Mouse (Mus musculus): ENCODE measurements around the gene Cplx3.

The Cplx3 gene

DNA sequence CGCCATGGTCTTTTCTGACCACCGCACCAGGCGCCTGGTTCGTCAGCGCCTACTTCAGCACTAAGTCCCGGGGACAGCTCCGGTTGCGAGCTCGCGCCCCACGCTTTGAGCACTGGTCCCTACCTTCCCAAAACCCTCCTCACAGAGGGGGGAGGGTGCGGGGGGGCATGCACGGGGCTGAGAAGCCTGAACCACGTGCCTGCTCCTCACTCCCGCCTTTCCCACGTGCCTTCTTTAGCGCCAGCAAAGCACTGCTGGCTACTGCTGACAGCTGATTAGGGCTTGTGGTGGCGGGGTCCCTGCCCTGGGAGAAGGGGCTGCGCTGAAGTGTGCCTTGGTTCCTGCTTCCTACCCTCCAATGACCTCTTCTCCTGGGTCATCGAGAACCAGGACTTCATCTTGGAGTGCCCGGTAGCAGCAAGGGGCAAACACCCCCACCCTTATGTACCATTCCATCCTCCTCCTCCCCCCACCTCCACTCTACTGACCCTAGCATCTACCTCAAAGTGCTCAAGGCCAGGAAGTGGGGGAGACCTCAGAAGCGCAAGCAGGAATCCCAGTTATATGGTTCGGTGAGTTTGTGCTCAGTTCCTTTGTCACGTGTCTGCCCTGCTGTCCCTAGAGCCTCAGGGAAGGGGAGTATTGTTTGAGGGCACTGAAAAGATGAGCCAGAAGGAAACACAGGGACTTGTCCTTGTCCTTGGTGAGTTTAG, at the start of gene Cplx3:
TSS of gene Cplx3 (minus strand) at position 143 of the 713 bp plus-strand sequence.
- no peak for DNase-seq (ENCODE audit: extremely low read depth, low read depth, low spot score)

GRCm38 (mm10) chr9:57655749-57656148, 49.7 kb upstream of the Cplx3 start:
- no peak for DNase-seq (ENCODE audit: extremely low read depth, low read depth, low spot score)

DNA sequence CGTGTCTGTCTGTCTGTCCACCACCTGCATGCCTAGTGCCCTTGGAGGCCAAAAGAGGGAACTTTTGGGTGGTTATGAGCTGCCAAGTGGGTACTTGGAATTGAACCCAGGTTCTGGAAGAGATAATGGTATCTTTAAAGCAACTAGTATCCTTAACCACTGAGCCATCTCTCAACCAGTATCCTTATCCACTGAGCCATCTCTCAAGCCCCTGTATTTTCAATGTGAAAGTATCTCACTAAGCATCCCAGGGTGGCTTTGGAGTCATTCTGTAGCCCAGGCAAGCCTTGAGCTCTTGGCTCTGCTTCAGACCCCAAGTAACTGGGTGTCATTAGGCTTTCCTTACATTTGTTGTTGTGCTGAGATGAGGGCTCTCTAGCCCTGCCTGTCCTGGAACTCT, 48.9 kb upstream of the Cplx3 start:
- no peak for DNase-seq (ENCODE audit: extremely low read depth, low read depth, low spot score)

DNA sequence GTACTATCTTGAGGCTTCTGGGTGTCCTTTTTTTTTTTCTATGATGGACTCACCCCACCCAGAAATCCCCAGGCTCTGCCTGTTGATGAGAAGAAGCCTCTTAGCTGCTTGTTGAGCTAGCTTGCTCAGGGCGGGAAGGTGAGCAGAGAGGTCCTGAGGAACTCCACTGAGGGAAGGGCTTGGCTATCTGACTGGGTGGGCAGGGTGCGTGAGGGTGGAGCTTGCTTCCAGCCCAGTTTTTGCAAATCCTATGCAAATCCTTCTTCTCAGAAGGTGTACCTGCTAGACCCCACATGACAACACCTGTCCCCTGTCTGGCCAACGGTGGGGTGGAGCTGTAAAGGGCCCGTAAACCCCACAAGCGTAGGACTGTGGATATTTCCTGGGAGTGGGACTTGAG, 47.2 kb upstream of the Cplx3 start, which contains the start of gene Csk:
TSS of gene Csk (minus strand) at position 349 of the 400 bp plus-strand sequence.
- DNase-seq (ENCODE audit: extremely low read depth, low read depth, low spot score): no peak

DNA sequence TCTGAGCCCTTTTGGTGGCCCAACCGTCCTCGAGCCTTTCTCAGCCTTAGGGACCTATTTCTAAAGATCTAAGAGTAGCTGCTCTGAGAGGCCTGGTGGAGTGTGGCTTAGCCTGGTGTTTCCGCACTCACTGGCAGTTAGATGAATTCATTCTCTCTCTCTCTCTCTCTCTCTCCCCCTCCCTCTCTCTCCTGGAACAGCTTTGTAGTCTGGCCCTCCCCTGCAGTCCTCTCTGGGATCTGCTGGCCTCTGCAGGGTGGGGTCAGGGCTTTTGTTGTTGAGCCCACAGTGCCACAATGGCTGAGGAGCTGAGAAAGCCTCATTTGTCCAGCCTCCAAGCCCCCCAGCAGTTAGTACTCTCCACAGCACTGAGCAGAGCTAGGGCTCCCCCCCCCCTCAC, 46.8 kb upstream of the Cplx3 start:
- no peak for DNase-seq (ENCODE audit: extremely low read depth, low read depth, low spot score)

DNA sequence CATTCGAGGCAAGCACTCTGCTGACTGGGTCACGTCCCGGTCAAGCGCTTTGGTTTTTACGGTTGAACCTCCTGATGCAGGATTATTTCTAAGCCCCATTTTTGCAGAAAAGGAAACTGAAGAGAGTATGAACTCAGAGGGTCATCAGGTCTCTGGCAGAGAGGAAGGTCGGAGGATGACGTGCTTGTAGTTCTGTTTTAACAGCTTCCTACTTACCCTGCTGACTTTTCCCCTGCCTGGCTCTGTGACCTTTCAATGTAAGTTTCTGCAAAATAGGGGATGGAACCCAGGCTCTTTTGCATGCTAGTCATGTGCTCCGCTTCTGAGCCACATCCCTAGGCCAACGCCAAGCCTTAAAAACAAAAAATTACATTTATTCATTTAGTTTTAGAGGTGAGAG, 46.3 kb upstream of the Cplx3 start:
- DNase-seq (ENCODE audit: extremely low read depth, low read depth, low spot score): no peak

DNA sequence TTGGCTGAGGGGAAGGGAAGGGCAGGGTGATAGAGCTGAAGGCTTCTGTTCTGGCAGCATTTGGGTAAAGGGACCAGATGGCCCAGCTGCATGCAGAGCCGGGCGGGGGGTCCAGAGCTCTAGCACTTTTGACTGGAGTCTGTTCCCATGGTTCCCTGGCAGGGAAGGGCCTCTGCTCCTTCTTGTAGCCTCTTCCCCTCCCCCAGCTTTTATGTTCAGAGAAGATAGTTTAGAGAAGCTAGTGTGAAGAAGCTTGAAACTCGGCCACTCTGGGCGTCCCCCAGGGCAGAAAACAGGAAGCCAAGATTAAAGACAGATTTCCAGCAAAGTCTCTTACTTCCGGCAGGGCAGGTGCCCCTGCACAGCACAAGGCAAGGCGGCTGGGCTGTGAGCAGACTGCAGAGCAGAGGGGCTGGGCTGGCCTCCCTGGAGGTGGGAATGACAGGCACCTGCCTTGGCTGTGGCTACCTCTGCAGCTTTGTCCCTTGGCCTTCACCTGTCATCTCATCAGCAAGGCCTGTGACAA, 44.8 kb upstream of the Cplx3 start:
- DNase-seq (ENCODE audit: extremely low read depth, low read depth, low spot score): no peak

GRCm38 (mm10) chr9:57650130-57650785, 44.2 kb upstream of the Cplx3 start:
- DNase-seq (ENCODE audit: extremely low read depth, low read depth, low spot score): no peak

GRCm38 (mm10) chr9:57647286-57648108, 41.4 kb upstream of the Cplx3 start:
- DNase-seq (ENCODE audit: extremely low read depth, low read depth, low spot score): no peak

DNA sequence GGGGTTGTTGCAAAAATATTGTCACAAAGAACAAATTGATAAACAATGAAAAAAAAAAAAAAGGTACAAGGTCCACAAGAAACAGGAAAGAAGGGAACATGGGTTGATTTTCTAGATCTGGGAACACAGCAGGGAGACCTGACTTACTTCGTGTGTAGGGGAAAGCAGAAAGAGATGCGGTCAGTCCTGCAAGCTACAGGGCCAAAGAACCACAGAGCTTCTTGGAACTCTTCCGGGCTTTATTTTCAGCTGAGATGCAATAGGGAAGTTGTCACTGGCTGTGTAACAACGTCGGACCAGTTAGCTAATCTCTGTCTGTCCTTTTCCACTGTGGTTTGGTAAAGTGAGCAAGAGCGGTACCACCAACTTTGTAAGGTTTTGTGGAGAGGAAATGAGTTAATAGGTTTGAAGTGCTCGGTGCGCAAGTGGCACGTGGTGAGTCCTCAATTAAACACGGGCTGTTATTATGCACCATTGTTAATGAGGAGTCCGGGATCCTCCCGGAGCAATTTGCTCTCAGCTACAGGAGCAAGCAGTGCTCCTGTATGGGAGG, 40.5 kb upstream of the Cplx3 start:
- DNase-seq (ENCODE audit: extremely low read depth, low read depth, low spot score): no peak

- no peak for DNase-seq (ENCODE audit: extremely low read depth, low read depth, low spot score)
Measured at GRCm38 (mm10) chr9:57644944-57645893, 39.1 kb upstream of the Cplx3 start.

- DNase-seq (ENCODE audit: extremely low read depth, low read depth, low spot score): no peak
Measured at GRCm38 (mm10) chr9:57644442-57644943, 38.4 kb upstream of the Cplx3 start.

- no peak for DNase-seq (ENCODE audit: extremely low read depth, low read depth, low spot score)
Measured at GRCm38 (mm10) chr9:57643856-57644180, 37.7 kb upstream of the Cplx3 start.

GRCm38 (mm10) chr9:57643169-57643855, 37.2 kb upstream of the Cplx3 start:
- no peak for DNase-seq (ENCODE audit: extremely low read depth, low read depth, low spot score)

DNA sequence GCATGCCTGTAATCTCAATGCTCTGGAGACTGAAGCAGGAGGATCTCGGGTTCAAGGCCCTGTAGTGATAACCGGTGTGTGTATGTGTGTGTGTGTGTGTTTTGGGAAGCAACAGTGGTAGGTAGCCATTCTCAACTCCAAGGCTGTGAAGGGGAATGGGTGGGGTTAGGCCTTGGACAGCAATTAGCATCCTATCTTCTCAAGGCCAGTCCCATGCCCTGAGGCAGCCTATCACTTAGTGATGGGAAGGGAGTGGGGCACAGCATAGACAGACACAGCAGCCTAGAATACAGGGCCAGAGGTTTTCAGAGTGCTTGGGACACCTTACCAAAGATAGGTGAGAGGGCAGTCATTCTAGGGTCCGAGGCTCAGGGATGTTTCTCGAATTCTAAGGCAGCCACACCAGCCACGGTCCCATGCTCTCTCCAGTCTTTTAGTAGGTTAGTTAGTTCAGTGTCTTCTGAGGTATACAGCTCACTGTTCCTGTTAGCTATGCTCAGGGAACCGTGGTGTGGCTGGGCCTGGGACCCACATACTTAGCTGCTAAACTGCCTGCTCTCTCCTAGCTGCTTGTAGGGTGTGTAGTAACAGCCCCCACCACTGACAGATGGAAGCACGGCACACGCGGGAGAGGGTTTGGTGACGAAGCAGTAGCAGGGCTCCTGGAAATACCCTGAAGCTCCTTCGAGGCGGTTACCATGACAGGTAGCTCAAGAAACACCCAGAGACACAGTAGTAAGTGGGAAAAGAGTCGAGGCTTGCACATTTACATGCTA, 35.9 kb upstream of the Cplx3 start:
- no peak for DNase-seq (ENCODE audit: extremely low read depth, low read depth, low spot score)

- no peak for DNase-seq (ENCODE audit: extremely low read depth, low read depth, low spot score)
Measured at GRCm38 (mm10) chr9:57641022-57641421, 34.9 kb upstream of the Cplx3 start.

DNA sequence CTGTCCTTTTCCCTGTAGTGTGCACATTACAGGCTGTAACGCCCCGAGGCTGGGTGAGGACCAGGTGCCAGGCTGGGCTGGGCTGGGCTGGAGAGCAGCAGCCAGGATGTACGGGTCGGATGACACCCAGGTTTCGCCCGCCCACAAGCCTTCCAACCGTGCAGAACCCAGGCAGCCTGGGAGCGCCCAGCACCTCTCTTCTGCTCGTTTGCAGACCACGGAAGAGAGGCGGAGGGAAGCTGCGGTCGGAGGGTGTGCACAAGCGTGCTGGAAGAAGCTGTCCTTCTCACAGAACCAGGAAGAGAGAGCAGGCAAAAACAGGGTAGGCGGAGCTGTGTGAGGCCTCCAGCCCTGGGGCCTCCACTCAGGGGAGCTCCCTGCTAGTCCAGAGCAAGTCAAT, 34.3 kb upstream of the Cplx3 start:
- no peak for DNase-seq (ENCODE audit: extremely low read depth, low read depth, low spot score)

- DNase-seq (ENCODE audit: extremely low read depth, low read depth, low spot score): no peak
Measured at GRCm38 (mm10) chr9:57639661-57640328, 33.7 kb upstream of the Cplx3 start.
